Mouse (Mus musculus): ENCODE results near the gene Suz12. TPM values are rescaled to one million over a fixed set of nuclear protein-coding genes. Genes with fewer than 3 reads are reported as not detected.
"Not testable (repeated sequence)": the region's sequence is repeated elsewhere in the genome, so short reads cannot be mapped to it uniquely, and the experiment has no call there.

Gene Suz12
- polyA plus RNA-seq, 1 experiment from 2014 or later: 53.9 TPM

DNA sequence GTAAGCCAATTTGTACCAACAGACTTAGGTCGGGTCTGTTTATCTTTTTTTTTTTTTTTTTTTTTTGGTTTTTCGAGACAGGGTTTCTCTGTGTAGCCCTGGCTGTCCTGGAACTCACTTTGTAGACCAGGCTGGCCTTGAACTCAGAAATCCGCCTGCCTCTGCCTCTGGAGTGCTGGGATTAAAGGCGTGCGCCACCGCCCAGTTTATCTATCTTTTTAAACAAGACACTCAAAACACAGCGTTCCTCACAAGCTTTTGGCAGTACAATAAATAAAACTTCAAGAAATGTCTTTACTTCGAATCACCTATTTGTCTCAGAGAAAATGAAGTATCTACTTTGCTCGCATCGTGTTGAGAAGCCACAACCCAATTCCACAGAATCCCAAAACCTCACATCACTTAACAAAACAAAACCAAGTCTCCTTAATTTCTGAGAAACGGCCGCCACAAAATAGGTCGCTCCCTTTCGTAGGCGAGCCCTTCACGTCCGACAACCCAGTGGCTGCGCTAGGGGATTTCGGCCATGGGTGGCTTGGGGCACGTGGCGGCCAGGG lies 793 bp upstream of the Suz12 start:
- no peaks in the 10 kb centered on the region for H3K27me3 ChIP-seq
- ChIA-PET CTCF (interaction anchor here (1.2 kb wide), 1 partner anchor 14 kb away, joined by 3 read pairs; no protein-coding TSS in a partner anchor), POLR2A (interaction anchor here (0.6 kb wide), 1 partner anchor 1608 kb away, joined by 3 read pairs; no protein-coding TSS in a partner anchor)
- in situ Hi-C loops (cut with MboI; ENCODE audit: low pct_unique_long_range_greater_than_20kb): no loop called here
- ATAC-seq: no peak
- no peak for DNase-seq (ENCODE audit: low read depth, low spot score)
- TF ChIP-seq CTCF (IDR thresholded peaks at IDR 0.05): no peak

DNA sequence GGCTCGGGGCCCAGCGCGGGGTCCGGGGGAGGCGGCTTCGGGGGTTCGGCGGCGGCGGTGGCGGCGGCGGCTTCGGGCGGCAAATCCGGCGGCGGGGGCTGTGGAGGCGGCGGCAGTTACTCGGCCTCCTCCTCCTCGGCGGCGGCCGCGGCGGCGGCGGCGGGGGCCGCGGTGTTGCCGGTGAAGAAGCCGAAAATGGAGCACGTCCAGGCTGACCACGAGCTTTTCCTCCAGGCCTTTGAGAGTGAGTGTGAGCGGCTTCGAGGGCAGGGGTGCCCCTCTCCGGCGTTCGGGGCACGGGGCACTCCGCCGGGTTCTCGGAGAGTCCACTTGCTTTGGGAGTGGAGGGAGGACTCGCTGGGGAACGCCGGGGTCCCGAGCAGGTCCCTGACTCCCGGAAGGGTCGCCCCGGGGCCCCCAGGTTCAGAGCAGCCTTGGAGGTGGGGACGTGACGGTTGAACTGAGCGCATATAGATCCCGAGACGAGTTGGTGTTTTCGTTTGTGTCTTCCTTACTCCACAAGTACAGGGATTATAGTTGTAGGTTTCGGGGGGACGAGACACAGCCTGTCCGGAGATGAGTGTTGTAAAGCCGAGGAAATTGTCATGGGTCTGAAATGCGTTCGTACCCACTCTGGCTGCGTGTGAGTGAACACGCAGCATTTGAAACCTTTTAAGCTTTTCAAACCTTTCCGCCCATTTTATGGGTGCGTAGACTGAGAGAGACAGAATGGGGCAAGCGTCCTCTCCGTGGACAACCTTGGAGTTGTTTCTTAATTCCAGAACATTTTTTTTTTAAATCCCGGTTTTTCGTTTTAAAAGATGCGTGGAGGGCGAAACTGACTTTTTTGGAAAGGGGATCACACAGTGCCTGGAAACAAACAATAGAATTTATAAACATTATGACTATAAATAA lies 707 bp downstream of the Suz12 start:
- in situ Hi-C loops (cut with MboI; ENCODE audit: low pct_unique_long_range_greater_than_20kb): no loop called here
- ATAC-seq: peak; percentile 38
- ChIA-PET POLR2A (interaction anchor here (0.7 kb wide), 2 partner anchors 221 to 652 kb away, joined by 3 to 5 read pairs; no protein-coding TSS in a partner anchor), CTCF (interaction anchor here (1.0 kb wide), 1 partner anchor 32 kb away, joined by 3 read pairs; the partner anchor contains the start of gene Utp6)
- TF ChIP-seq CTCF (IDR thresholded peaks at IDR 0.05): no peak
- no peak for DNase-seq (ENCODE audit: low read depth, low spot score)
- no peaks in the 10 kb centered on the region for H3K27me3 ChIP-seq

- in situ Hi-C loops (cut with MboI; ENCODE audit: low pct_unique_long_range_greater_than_20kb): no loop called here
- ChIA-PET POLR2A (interaction anchor here (0.7 kb wide), 1 partner anchor 653 kb away, joined by 3 read pairs; no protein-coding TSS in a partner anchor), CTCF (no interaction called here)
- DNase-seq (ENCODE audit: low read depth, low spot score) (no peak), ATAC-seq (no peak)
- no peak for TF ChIP-seq CTCF (IDR thresholded peaks at IDR 0.05)
- H3K27me3 ChIP-seq: no peaks in the 10 kb centered on the region
Measured at GRCm38 (mm10) chr11:79994271-79994988, 1.5 kb downstream of the Suz12 start.

DNA sequence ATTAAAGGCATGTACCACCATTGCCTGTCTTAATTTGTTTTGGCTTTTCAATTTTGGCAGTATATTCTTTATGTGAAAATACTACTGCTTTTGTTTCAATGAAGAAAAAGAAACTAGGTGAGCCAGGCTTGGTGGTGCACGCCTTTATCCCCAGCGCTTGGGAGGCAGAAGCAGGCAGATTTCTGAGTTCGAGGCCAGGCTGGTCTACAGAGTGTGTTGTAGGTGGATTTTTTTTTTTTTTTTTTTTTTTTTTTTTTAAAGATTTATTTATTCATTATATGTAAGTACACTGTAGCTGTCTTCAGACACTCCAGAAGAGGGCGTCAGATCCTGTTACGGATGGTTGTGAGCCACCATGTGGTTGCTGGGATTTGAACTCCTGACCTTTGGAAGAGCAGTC lies 23.6 kb downstream of the Suz12 start:
- in situ Hi-C loops (cut with MboI; ENCODE audit: low pct_unique_long_range_greater_than_20kb); ATAC-seq; POLR2A ChIA-PET; CTCF ChIA-PET; H3K27me3 ChIP-seq; DNase-seq (ENCODE audit: low read depth, low spot score): not testable (repeated sequence)

DNA sequence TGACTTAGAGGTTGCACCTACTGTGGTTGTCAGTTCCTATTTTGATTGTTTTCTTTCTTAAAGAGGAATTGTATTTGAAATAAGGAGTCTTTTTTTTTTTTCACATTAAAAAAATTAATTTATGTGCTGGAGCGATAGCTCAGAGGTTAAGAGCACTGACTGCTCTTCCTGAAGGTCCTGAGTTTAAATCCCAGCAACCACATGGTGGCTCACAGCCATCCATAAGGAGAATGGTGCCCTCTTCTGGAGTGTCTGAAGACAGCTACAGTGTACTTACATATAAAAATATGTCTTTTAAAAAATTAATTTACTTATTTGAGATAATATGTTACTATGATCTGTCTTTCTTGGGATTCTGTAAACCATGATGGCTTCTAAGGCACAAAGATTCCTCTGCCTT lies 26.9 kb downstream of the Suz12 start:
- ATAC-seq (no peak), DNase-seq (ENCODE audit: low read depth, low spot score) (no peak)
- in situ Hi-C loops (cut with MboI; ENCODE audit: low pct_unique_long_range_greater_than_20kb): no loop called here
- ChIA-PET POLR2A (interaction anchor here (0.7 kb wide), 1 partner anchor 32 kb away, joined by 3 read pairs; no protein-coding TSS in a partner anchor), CTCF (interaction anchor here (1.1 to 1.4 kb wide), 2 partner anchors 10 to 16 kb away, joined by 3 to 4 read pairs; no protein-coding TSS in a partner anchor)
- H3K27me3 ChIP-seq: no peaks in the 10 kb centered on the region
- peak; percentile 64 for TF ChIP-seq CTCF (IDR thresholded peaks at IDR 0.05)

GRCm38 (mm10) chr11:80021306-80021705 lies 28.4 kb downstream of the Suz12 start:
- H3K27me3 ChIP-seq: no peaks in the 10 kb centered on the region
- peak; percentile 50 for TF ChIP-seq CTCF (IDR thresholded peaks at IDR 0.05)
- DNase-seq (ENCODE audit: low read depth, low spot score) (no peak), ATAC-seq (no peak)
- CTCF ChIA-PET: interaction anchor here (1.0 kb wide), 1 partner anchor 13 kb away, joined by 3 read pairs; no protein-coding TSS in a partner anchor
- in situ Hi-C loops (cut with MboI; ENCODE audit: low pct_unique_long_range_greater_than_20kb): no loop called here
- POLR2A ChIA-PET: no interaction called here

DNA sequence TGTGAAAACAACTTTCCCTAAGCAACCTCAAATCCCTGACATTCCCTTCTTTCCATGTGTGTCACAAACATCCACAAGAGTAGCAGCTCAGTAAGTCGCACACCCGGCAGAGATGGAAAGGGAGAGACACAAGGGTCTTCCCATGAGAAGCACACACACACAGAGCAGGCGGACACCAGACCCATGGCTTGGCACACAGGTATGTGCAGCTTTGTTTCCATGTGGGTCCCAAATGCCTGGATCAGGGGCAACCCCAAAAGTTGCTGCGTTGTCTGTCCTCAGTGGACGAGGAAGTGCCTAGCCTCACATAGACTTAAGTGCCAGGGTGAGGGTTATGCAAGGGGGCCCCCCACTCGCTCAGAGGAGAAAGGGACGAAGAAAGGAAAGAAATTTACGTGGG lies 44.6 kb downstream of the Suz12 start:
- no peak for TF ChIP-seq CTCF (IDR thresholded peaks at IDR 0.05)
- in situ Hi-C loops (cut with MboI; ENCODE audit: low pct_unique_long_range_greater_than_20kb): no loop called here
- no peaks in the 10 kb centered on the region for H3K27me3 ChIP-seq
- POLR2A ChIA-PET: no interaction called here
- ATAC-seq (no peak), DNase-seq (ENCODE audit: low read depth, low spot score) (no peak)
- CTCF ChIA-PET: no interaction called here

- DNase-seq (ENCODE audit: low read depth, low spot score): no peak
- TF ChIP-seq CTCF (IDR thresholded peaks at IDR 0.05): peak; percentile 89
- no peaks in the 10 kb centered on the region for H3K27me3 ChIP-seq
- ChIA-PET CTCF (interaction anchor here (0.8 to 2.6 kb wide), 10 partner anchors 9 to 141 kb away, joined by 3 to 12 read pairs (median 4); partner anchors contain the start of gene Rnf135), POLR2A (interaction anchor here (1.1 kb wide), 1 partner anchor 38 kb away, joined by 3 read pairs; the partner anchor contains the start of gene Crlf3)
- in situ Hi-C loops (cut with MboI; ENCODE audit: low pct_unique_long_range_greater_than_20kb): loop anchor here (5.0 kb wide), 2 partner anchors 39 to 149 kb away; partner anchors contain the start of gene Crlf3
- no peak for ATAC-seq
Measured at GRCm38 (mm10) chr11:80042615-80043418, 49.9 kb downstream of the Suz12 start.

- in situ Hi-C loops (cut with MboI; ENCODE audit: low pct_unique_long_range_greater_than_20kb): loop anchor here (5.0 kb wide), 2 partner anchors 39 to 149 kb away; partner anchors contain the start of gene Crlf3
- TF ChIP-seq CTCF (IDR thresholded peaks at IDR 0.05): no peak
- no peak for ATAC-seq
- POLR2A ChIA-PET: interaction anchor here (1.1 kb wide), 1 partner anchor 37 kb away, joined by 3 read pairs; the partner anchor contains the start of gene Crlf3
- no peaks in the 10 kb centered on the region for H3K27me3 ChIP-seq
- CTCF ChIA-PET: interaction anchor here (1.1 to 2.6 kb wide), 6 partner anchors 9 to 140 kb away, joined by 3 to 12 read pairs (median 5); partner anchors contain the start of gene Rnf135
- DNase-seq (ENCODE audit: low read depth, low spot score): no peak
Measured at GRCm38 (mm10) chr11:80043419-80043817, 50.5 kb downstream of the Suz12 start.

All from Patski (cell line).